Mouse (Mus musculus): ENCODE measurements at regions not wholly inside any gene's neighbourhood (a gene's known extent, or its start where the extent isn't known, plus 50 kb on each side); places are given as distances from the start of the nearest gene placed in this dataset.
"Not testable (repeated sequence)": the region's sequence is repeated elsewhere in the genome, so short reads cannot be mapped to it uniquely, and the experiment has no call there.

DNA sequence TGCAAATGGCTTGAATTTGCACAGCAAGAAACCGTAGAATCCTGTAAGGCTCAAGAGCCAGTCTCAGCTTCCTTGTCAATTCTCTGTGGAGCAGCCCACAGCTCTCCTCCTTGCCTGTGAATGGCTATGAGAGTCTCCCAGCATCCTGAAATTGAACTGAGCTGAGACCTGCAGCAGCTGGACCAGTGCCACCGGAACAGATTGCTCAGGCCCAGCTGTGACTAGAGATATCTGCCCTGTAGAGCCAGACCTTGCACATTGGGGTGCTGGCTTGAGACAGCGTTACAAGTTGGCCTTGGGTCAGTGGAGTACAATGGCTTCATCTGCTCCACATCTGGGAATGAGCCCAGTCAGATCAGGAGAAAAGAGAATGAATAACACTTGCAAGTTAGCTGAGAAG, 390.6 kb downstream of the Tcerg1l start:
- DNase-seq (ENCODE audit: low spot score), result peak; percentile 39

- DNase-seq (ENCODE audit: low spot score), result no peak
Measured at GRCm38 (mm10) chr7:138008601-138009000, 388.9 kb downstream of the Tcerg1l start.

- not testable (repeated sequence) for DNase-seq (ENCODE audit: low spot score)
Measured at GRCm38 (mm10) chr7:138024021-138024420, 373.5 kb downstream of the Tcerg1l start.

- DNase-seq (ENCODE audit: low spot score), result no peak
Measured at GRCm38 (mm10) chr7:138051696-138052095, 345.8 kb downstream of the Tcerg1l start.

- no peak for DNase-seq (ENCODE audit: low spot score)
Measured at GRCm38 (mm10) chr7:138054756-138055155, 342.8 kb downstream of the Tcerg1l start.

GRCm38 (mm10) chr7:138061116-138061515, 336.4 kb downstream of the Tcerg1l start:
- DNase-seq (ENCODE audit: low spot score), result no peak

DNA sequence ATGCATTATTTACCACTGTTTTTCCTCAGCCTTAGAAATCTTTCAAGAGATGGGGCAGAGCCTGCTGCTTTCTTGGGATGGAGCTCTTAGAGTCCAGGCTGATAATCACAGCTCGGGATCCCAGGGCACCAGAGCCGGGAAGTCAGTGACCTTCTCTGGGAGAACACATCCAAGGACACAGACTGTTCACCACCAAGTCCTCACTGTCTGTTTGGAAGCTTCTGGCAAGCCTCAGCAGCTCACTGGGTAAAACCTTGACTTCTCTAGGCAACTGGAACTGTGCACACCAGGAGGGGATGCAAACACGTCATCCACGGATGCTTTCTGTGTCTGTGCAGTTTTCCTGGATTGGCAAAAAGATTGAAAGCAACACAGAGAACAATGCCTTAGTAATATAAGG, 330.6 kb downstream of the Tcerg1l start:
- no peak for DNase-seq (ENCODE audit: low spot score)

- no peak for DNase-seq (ENCODE audit: low spot score)
Measured at GRCm38 (mm10) chr7:138075231-138075630, 322.3 kb downstream of the Tcerg1l start.

GRCm38 (mm10) chr7:138083980-138084379, 313.6 kb downstream of the Tcerg1l start:
- DNase-seq (ENCODE audit: low spot score), result peak; percentile 71

GRCm38 (mm10) chr7:138107471-138108210, 289.9 kb downstream of the Tcerg1l start:
- no peak for DNase-seq (ENCODE audit: low spot score)

GRCm38 (mm10) chr7:138121497-138121896, 276.0 kb downstream of the Tcerg1l start:
- DNase-seq (ENCODE audit: low spot score), result peak; percentile 30

- no peak for DNase-seq (ENCODE audit: low spot score)
Measured at GRCm38 (mm10) chr7:138129701-138130100, 267.8 kb downstream of the Tcerg1l start.

GRCm38 (mm10) chr7:138133427-138133826, 264.1 kb downstream of the Tcerg1l start:
- DNase-seq (ENCODE audit: low spot score), result no peak

DNA sequence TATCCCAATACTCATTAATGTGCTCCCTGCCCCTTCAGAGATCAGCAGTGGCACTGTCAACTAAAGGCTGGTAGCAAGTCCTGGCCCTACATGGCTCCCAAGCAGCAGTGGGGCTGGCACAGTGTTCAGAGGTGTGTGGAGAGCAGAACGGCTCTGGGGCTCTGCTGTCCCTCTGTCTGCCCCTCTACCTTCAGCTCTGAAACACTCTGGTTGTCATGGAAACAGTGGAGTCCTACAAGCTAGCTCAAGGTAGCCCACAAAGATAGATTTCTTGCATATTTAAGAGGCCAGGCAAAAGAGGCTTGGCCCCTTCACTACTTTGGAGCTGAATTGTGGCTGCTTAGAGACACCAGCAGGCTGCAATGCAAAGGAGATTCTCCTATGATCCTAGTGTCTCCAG, 259.6 kb downstream of the Tcerg1l start:
- DNase-seq (ENCODE audit: low spot score), result no peak

DNA sequence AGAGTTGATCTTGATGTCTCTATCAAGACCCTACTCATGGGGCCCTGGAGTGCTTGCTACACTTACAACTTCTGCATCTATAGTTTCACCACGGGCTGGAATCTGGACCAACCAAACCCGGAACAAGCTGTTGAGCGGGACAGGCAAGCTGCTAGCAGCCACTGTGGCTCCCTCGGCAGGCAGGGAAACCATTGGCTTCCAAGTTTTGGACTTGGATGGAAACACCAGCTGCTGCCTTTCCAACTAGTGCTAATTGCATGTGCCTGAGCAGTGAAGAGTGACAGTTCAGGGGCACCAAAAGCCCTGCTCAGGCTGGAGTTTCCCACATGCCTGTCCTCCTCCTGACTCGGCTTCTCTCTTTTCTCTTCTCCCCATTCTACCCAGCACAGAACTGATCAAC, 257.8 kb downstream of the Tcerg1l start:
- no peak for DNase-seq (ENCODE audit: low spot score)

DNA sequence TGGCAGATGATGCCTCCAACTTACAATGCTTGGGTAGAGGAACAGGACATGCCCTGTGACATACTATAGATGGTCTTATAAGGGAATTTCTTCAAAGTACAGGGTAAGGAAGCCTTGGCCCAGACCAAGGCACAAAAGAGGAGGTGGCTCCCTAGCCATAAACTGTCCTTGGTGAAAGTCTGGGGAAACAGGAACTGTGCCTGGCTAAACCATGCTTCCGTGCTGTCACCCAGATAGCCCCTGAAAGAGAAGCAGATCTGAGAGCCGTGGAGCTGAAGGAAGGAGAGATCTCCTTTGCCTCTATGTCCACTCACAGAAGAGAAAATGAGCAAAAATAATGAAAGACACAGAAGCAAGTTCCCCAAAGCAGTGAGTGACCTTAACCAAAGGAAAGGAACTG, 248.0 kb downstream of the Tcerg1l start:
- DNase-seq (ENCODE audit: low spot score), result no peak

DNA sequence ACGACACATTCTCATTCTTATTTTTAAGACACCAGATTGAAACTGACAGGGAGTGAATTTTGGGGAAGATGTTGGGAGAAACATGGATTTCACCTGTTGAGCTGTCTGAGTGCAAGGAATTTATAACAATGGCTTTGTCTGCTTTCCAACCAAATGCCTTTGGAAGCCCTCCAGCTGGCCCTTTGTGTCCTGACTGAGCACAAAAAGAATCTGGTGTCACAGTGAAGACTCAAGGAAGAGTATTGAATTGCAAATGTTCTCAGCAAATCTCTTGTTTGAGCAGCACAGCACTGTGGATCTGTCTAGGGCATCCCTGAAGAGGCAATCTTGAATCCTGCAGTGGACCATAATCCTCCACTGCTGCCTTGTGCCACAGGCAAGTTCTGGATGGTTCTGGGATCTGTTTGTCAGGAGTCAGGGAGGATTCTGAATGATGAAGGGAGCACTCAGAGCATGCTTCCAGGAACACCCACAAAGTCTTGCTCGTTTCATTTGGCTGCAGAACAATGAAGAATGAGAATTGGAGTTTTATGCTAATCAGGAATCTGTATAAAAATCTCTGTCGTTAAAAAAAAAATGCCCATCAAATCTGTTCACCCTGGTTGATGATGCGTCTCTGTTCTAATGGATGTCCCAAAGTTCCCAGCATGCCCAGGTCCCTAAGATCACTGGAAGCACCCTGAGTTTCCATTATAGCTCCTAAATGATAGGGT, 243.9 kb downstream of the Tcerg1l start:
- DNase-seq (ENCODE audit: low spot score), result no peak

Measured in layer of hippocampus, adult 11-12 months (tissue).